Mouse (Mus musculus) E14TG2a.4 (cell line): ENCODE results near the gene Bptf.

Experiments used
- H3K27me3 ChIP-seq: 2 replicates; pipeline ENCODE4 v1.6.1; 2014; ENCODE audit warnings: low read length, control low read depth; ENCODE audit not compliant: insufficient read depth
- H3K36me3 ChIP-seq: 2 replicates; pipeline ENCODE4 v1.6.1; 2014; ENCODE audit warnings: low read length, control low read depth; ENCODE audit not compliant: insufficient read depth
- H3K4me1 ChIP-seq: replicated peaks from 2 replicates; pipeline ENCODE4 v1.6.1; 2014; ENCODE audit warnings: low read depth, low read length, control low read depth
- H3K4me3 ChIP-seq: replicated peaks from 2 replicates; pipeline ENCODE4 v1.5.1; 2014; ENCODE audit warnings: mild to moderate bottlenecking, low read length
- H3K9me3 ChIP-seq: 2 replicates; pipeline ENCODE4 v1.6.1; 2014; ENCODE audit warnings: low read length, control low read depth
- CTCF ChIP-seq: conservative IDR thresholded peaks from 2 replicates; pipeline ENCODE4 v1.5.1; 2014; ENCODE audit warnings: low read length
- NANOG ChIP-seq: IDR thresholded peaks from 2 replicates; pipeline ENCODE4 v1.6.1; 2014; ENCODE audit warnings: borderline replicate concordance, low read length, mixed read lengths
- POU5F1 ChIP-seq: IDR thresholded peaks from 2 replicates; pipeline ENCODE4 v1.6.1; 2014; ENCODE audit warnings: low read length, borderline replicate concordance

The Bptf gene

DNA sequence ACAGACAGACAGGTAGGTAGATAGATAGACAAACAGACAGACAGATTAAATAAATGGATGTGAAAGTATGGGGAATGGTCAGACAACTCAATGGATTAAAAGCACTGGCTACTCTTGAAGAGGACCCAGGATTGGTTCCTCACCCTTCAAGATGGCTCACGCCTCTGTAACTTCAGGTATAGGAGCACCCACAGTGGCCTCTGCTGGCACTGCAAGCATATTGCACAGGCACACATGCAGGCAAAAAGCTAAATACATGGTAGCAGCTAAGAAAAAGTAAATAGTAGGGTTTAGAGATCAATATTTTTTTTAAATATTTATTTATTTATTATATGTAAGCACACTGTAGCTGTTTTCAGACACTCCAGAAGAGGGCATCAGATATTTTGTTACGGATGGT, 23.0 kb downstream of the Bptf start:
- H3K36me3 ChIP-seq = peaks cover 41% of the 10 kb centered on the region
- H3K9me3 ChIP-seq = no peaks in the 10 kb centered on the region
- H3K27me3 ChIP-seq = no peaks in the 10 kb centered on the region
- TF ChIP-seq POU5F1 (no peak), CTCF (peak; percentile 52), NANOG (no peak)
- H3K4me3 ChIP-seq = no peak overlapping the region
- H3K4me1 ChIP-seq = peaks cover 88% of the 10 kb centered on the region

DNA sequence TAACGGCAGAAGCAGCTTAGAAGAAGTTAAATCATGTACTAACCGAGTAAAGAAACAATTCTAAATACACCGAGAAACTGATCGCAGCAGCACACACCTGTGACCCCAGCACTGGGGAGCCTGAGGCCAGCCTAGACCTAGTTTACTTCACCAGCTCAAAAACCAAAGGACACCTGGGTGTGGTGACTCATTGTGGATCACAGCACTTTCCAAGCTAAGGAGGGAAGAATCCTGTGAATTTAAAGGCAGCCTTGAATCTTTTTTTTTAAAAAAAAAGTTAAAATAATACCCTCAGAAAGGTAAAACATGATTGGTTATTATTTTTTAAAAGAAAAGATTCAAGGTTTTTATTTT, 24.2 kb downstream of the Bptf start:
- Histone ChIP-seq H3K4me3 (peak overlapping the region; percentile 15), H3K27me3 (no peaks in the 10 kb centered on the region), H3K4me1 (peaks cover 90% of the 10 kb centered on the region), H3K36me3 (peaks cover 53% of the 10 kb centered on the region), H3K9me3 (no peaks in the 10 kb centered on the region)
- TF ChIP-seq NANOG (no peak), CTCF (no peak), POU5F1 (no peak)

DNA sequence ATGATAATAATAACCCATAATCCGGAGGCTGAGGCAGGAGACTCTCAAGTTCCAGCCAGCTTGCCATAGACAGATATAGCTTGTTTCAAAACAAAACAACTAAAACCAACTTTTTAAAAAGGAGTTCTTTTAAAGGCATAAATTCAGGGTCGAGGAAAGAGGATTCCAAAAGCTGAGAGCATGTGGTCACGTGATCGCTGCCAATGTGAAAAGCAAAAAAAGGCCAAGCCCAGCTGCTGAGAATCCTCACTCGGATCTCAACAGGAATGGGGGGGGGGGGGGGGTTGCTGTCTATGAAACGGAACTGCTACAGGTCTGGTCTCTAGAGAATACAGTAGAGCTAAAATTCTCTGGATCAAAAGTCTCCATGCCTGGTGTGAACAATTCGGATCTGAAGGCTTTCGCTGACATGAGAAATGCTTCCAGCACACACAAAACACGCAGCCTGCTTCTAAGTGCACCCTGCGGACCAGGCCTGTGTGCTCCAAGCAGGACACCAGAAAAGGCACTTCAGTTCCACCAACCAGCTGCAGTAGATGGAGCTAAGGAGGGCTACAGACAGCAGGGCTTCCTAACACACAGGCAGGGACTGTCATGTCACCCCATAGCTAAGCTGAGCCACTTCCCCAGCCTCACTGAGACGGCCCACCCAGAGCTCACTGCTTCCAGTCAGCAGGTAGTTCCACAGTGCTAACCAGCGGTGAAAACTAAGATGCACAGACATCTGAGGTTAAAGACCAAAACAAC, 24.8 kb downstream of the Bptf start:
- TF ChIP-seq NANOG = no peak
- TF ChIP-seq CTCF = no peak
- TF ChIP-seq POU5F1 = no peak

DNA sequence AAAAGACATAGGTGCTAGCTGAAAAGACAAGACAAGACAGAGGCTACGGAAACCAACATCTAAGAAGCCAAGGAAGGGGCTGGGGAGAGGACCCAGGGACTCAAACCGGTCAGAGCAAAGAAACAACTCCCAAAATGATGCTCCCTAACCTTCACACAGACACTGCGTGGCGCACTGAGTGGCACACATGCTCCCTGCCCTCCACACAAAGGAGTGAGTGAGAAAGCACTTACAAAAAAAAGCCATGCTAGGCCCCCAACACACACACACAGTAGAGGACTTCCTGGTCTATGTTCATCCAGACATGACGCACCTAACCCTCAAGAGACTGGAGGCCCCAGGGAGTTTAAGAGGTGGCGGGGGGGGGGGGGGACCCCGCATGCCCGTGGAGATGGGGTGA, 25.5 kb downstream of the Bptf start:
- TF ChIP-seq NANOG = no peak
- no peak for TF ChIP-seq CTCF
- no peak for TF ChIP-seq POU5F1
- Histone ChIP-seq H3K9me3 (no peaks in the 10 kb centered on the region), H3K27me3 (no peaks in the 10 kb centered on the region), H3K4me3 (no peak overlapping the region), H3K4me1 (peaks cover 88% of the 10 kb centered on the region), H3K36me3 (peaks cover 59% of the 10 kb centered on the region)

More for the DNA sequence above, 24.8 kb downstream of the Bptf start:
- Histone ChIP-seq H3K36me3 (peaks cover 58% of the 10 kb centered on the region), H3K9me3 (no peaks in the 10 kb centered on the region), H3K27me3 (no peaks in the 10 kb centered on the region), H3K4me3 (peak overlapping the region; percentile 15), H3K4me1 (peaks cover 90% of the 10 kb centered on the region)

DNA sequence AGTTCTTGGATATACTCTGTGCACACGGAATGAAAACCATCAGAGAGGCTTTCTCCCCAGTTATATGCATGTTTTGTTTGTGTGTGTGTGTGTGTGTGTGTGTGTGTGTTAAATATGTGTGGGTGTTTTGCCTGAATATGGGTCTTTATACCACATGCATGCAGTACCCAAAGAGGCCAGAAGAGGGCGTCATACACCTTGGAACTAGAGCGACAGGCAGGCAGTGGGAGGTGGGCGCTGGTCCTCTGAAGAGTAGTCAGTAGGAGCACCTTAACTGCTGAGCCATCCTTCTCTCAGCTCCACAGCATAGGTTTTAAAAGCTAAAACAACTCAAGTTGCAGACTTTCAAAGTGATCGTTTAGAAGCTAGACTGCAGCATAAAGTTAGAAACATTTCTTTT, 26.7 kb downstream of the Bptf start:
- TF ChIP-seq NANOG (no peak), CTCF (peak; percentile 89), POU5F1 (no peak)
- peaks cover 86% of the 10 kb centered on the region for H3K4me1 ChIP-seq

DNA sequence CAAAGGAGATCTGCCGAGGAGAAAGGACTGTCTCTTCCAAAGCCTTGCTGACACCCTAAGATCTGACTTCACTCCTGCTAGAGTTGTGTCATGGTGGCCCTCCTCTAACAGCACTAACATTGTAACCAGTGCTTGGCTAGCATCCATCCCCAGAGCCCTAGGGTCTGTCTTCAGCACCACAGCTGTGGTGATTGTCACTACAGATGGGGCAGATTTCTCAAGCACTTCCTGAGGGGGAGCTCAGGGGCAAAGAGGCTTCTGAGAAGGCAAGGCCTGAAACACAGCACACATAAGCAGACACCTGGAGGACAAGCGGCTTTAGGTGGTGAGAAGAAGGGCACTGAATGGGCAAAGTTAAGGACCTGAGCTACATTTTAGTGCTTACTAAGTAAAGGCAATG, 28.2 kb downstream of the Bptf start:
- peaks cover 87% of the 10 kb centered on the region for H3K4me1 ChIP-seq
- H3K27me3 ChIP-seq = no peaks in the 10 kb centered on the region
- peaks cover 59% of the 10 kb centered on the region for H3K36me3 ChIP-seq
- TF ChIP-seq CTCF (no peak), POU5F1 (no peak), NANOG (no peak)
- H3K9me3 ChIP-seq = no peaks in the 10 kb centered on the region
- H3K4me3 ChIP-seq = no peak overlapping the region

More for the DNA sequence above, 26.7 kb downstream of the Bptf start:
- H3K27me3 ChIP-seq = no peaks in the 10 kb centered on the region
- H3K9me3 ChIP-seq = no peaks in the 10 kb centered on the region
- peaks cover 57% of the 10 kb centered on the region for H3K36me3 ChIP-seq
- H3K4me3 ChIP-seq = no peak overlapping the region

DNA sequence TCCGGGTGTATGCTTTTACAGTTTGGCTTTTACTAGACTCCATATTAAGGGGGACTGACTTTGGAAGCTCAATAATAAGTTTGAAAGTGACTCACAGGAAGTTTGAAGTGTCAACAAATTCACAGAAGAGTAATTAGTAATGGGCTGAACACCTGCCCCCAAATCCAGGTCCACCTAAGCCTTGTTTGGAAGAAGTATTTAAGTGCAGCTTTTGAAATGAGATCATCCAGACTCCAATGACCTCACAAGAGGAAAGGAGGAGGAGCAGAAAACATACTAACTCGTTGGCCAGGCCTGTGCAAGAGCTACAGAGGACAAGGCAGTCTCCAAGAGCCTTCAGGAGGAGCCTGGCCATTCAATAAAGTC, 28.7 kb downstream of the Bptf start:
- Histone ChIP-seq H3K4me3 (no peak overlapping the region), H3K27me3 (no peaks in the 10 kb centered on the region), H3K36me3 (peaks cover 61% of the 10 kb centered on the region), H3K9me3 (no peaks in the 10 kb centered on the region), H3K4me1 (peaks cover 87% of the 10 kb centered on the region)
- no peak for TF ChIP-seq CTCF
- TF ChIP-seq NANOG = no peak

DNA sequence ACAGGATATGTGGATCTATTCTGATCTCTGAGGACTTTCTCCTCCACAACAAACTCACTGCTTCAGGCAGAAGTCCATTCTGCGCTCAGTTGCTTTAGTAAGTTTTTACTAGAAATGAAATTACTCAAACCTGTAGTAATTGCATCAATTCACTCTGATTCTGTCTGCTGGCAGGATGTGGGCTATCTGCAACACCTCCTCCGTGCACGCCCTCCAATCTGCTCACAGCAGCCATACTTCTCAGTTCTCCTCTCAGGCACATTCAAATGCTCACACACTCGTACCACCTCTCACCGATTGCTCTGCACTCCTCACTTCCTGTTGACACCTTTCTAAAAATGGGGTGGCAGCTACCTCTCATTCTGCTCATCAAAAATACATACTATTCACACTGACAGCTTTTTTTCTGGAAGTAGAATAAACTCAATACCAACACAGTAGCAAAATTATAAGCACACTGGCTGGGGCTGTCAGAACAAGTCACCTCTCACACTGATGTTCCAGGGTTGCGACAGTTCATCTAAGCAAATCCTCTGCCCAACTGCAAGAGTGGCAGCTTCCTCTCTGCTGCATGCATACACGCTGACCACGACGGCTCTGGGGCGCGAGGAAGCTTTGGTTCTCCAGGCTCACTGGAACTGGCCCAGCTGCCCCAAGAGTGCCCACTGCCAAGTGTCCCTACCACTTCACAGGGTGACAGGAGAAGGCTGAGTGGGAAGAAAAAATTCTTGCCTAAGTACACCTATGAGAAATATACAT, 29.3 kb downstream of the Bptf start:
- TF ChIP-seq NANOG (no peak), CTCF (no peak), POU5F1 (no peak)
- H3K27me3 ChIP-seq = no peaks in the 10 kb centered on the region
- H3K4me3 ChIP-seq = no peak overlapping the region
- H3K9me3 ChIP-seq = no peaks in the 10 kb centered on the region
- H3K4me1 ChIP-seq = peaks cover 86% of the 10 kb centered on the region
- peaks cover 64% of the 10 kb centered on the region for H3K36me3 ChIP-seq

DNA sequence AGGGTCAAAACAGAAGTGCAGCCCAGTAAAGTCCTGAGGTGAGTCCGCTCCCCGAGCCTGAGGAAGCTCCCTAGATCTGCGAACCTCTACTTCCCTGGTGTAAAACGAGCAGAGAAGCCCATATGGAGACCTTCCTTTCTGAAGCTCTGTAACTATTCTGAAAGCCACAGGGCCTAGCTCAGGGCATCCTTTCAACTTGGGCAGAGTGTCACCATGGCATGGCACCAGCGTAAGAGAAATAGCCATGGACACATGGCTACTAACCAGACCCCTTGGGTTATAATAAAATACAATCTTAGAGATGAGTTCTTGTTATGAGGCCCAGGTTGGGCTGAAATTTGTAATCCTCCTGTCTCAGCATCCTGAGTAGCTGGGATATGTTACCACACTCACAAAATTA, 35.0 kb downstream of the Bptf start:
- Histone ChIP-seq H3K4me3 (no peak overlapping the region), H3K27me3 (no peaks in the 10 kb centered on the region), H3K36me3 (peaks cover 88% of the 10 kb centered on the region), H3K4me1 (peaks cover 52% of the 10 kb centered on the region), H3K9me3 (no peaks in the 10 kb centered on the region)
- TF ChIP-seq NANOG (no peak), POU5F1 (no peak), CTCF (no peak)
